Mouse (Mus musculus) erythroblast, embryonic 14.5 days (primary cell): ENCODE measurements at regions not wholly inside any gene's neighbourhood (a gene's known extent, or its start where the extent isn't known, plus 50 kb on each side); places are given as distances from the start of the nearest gene placed in this dataset.

Experiments
- GATA1 ChIP-seq: IDR thresholded peaks from 2 replicates; pipeline ENCODE4 v1.6.1; 2012; ENCODE audit warnings: low read length, inconsistent platforms, mixed read lengths
- TAL1 ChIP-seq: IDR thresholded peaks from 3 replicates; pipeline ENCODE4 v1.6.1; 2012; ENCODE audit warnings: low read length, inconsistent platforms, mixed read lengths

DNA sequence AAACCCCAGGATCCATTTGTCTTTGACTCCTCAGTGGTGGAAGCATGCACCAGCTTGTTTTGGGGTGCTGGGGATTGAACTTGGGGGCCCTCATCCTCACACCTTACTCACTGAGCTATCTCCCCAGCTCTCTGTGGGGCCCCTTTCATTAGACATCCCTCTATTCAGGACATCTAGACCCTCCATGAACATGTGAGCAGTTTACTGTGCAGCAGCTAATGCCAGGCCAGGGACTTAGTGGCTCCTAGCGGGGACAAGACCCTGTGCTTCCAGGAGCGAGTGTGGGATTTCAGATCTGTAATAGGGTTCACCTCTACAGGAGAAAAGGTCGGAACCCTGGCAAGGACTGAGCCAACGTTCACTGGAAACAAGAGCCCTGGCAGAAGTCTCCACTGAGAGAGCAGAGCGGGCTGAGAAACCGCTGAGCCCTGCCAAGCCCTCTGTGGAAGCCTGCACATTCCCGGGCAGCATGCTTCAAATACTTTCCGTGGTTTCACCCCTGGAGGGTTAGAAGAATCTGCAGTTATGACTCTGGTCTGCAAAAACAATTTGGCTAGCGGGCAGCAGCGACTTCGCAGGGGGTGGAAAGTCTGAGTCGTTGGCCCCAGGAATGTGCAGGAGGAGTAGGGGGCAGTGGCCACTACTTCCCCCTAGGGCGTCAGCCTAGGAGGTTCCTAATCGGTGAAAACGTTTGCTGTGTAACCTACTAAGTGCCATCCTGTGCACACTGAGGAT lies 125.6 kb downstream of the Smad6 start:
- TF ChIP-seq GATA1 (no peak), TAL1 (no peak)
